Mouse (Mus musculus) c-Kit-positive CD71-positive TER-119-negative erythroid progenitor cells, embryonic 14.5 days (primary cell): Measurements from ENCODE around the gene Musk.
"Not testable (repeated sequence)": the region's sequence is repeated elsewhere in the genome, so short reads cannot be mapped to it uniquely, and the experiment has no call there.

Experiments used
- DNase-seq: peaks from one replicate; pipeline ENCODE4 v3.0.0-alpha.2; 2013; ENCODE audit warnings: low read depth

Musk gene

GRCm38 (mm10) chr4:58285687-58286086 is at the start of gene Musk:
Gene Musk (plus strand): TSS chr4:58285960.
- no peak for DNase-seq

DNA sequence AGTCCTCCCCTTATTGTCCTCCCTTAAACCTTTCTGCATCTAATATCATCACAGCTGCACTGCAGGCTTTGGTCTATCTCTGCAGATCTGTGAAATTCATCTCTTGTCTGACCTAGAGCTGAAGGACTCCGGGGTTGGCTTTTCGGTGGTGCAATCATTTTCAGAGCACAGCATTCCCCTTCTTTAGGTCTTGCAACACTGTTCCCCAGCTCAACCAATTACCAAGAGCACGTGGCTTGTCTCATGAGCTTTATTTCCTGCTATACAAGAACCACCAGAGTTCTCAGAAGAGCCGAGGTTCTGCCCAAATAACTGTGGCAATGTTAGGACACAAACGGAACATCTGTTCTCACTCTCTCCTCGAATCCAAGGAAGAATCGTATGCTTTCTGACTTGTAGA is 45.3 kb upstream of the Musk start:
- no peak for DNase-seq

- DNase-seq, result no peak
Observed at GRCm38 (mm10) chr4:58245544-58245943, 40.2 kb upstream of the Musk start.

GRCm38 (mm10) chr4:58252381-58252780 is 33.4 kb upstream of the Musk start:
- no peak for DNase-seq

- peak; percentile 13 for DNase-seq
Observed at GRCm38 (mm10) chr4:58253410-58253809, 32.4 kb upstream of the Musk start.

DNA sequence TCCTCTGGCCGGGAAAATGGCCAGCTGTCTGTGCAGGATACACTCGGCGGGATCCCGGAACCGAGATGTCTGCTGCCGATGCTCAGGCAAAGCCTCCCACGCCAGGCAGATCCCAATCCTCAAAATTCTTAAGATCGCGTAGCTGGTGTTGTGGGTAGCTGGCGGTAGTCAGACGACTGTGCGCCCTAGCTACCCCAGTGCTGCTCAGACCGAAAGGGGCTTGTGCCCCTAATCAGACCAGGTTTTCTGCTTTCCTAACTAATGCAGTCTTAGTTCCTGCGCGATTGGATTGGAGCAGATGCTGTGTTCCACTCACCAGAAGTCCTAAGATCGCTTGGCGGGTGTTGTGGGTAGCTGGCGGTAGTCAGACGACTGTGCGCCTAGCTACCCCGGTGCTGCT is 25.0 kb upstream of the Musk start:
- DNase-seq, result not testable (repeated sequence)

- DNase-seq, result no peak
Observed at GRCm38 (mm10) chr4:58266294-58266693, 19.5 kb upstream of the Musk start.

DNA sequence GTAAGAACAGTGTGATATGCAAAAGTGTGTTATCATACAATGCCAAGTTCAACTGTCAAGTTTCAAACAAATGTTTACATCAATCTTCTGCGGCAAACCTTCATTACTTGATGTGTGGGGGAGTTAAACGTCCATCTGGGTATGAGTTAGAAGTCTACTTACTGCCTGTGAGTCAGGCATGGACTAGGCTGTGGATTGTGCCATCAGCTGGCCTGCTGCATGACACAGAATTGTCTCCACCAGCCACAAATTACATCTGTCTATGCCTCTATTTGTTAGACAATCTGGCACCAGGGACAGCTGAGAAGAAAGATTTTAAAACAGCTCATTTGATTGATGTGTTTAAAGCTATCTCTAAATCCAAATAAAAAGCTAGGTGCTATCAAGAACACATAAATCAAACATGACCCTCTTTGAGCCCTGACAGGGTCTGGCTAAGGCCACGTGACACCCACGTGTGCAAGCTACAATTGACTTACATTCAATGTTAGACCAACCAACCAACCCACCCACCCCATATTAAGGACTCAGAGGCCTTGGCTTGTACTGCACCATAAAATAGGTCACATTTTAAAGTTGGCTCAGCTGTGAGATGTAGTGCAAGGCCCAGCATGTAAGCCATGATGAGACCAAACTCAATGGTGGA is 16.7 kb upstream of the Musk start:
- no peak for DNase-seq

DNA sequence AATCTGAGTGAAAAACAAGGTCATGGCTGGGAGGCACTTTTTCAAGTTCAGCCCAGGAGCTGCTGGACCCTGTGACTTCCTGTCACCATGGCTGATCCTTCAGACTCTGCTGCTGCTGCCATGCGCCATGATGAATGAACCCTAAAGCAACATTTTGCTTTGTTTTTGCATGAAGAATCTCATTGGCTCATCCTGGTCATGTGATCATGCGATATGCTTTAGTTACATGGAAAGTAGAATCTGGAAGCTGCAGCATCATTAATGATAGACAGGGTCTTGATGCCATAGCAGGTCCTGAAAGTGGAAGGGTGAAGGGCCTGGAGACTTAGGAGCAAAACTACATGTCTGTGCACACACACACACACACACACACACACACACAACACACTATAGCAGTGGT is 15.8 kb upstream of the Musk start:
- no peak for DNase-seq

GRCm38 (mm10) chr4:58270956-58271355 is 14.8 kb upstream of the Musk start:
- no peak for DNase-seq

- no peak for DNase-seq
Observed at GRCm38 (mm10) chr4:58271504-58272162, 14.1 kb upstream of the Musk start.

- DNase-seq, result no peak
Observed at GRCm38 (mm10) chr4:58275261-58275895, 10.4 kb upstream of the Musk start.

DNA sequence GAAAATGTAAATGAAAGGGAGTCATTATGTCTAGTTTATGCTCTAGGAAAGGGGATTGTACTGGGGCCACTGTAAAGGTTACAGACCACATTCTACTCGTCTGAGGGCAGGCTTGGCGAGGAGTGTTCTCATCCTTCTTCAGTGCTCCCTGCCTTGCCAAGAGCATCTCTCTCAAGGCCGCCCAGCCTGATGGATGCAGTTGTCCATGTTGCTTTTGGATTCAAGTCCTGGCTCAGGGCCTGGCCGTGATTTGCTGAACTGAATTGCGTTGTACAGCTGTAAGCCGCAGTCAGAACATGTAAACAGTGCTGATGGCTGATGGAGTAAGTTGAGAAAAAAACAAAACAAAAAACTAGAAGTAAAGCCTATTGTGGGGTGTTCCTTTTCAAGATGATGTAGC is 7.4 kb upstream of the Musk start:
- DNase-seq, result no peak

- DNase-seq, result no peak
Observed at GRCm38 (mm10) chr4:58280121-58280520, 5.6 kb upstream of the Musk start.

GRCm38 (mm10) chr4:58286368-58287090 is 769 bp downstream of the Musk start:
- DNase-seq, result no peak

- DNase-seq, result no peak
Observed at GRCm38 (mm10) chr4:58288753-58289152, 3.0 kb downstream of the Musk start.

DNA sequence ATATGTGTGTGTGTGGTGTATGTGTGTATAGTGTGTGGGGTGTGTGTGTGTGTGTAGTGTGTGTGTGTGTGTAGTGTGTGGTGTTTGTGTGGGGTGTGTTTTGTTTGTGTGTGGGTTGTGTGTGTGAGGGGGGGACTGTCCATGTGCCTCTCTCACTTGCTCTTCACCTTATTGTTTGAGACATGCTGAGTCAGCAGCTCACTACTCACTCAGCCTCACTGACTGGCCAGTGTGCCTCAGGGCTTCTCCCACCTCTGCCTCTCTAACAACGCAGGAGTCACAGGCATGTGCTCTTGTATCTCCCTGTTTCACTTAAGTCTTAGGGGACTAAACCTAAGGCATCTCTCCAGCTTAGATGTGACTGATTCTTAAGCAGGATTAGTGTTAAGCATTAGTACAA is 6.1 kb downstream of the Musk start:
- DNase-seq, result no peak

GRCm38 (mm10) chr4:58293099-58293498 is 7.3 kb downstream of the Musk start:
- no peak for DNase-seq

DNA sequence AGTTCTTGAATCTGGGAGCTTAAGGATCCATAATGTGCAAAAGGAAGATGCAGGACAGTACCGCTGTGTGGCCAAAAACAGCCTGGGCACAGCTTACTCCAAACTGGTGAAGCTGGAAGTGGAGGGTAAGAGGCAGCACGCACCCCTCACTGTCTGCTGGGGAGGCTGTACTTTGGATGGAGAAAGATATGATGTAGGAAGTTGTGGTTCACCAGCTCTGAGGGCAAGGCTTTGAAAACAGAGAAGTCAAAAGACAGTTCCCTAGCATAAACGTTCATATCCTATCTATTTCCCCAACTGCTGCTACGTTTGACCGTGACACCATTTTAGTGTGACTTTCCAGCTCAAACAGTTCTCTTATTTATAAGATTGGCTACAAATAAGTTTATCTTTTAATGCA is 18.1 kb downstream of the Musk start:
- no peak for DNase-seq

DNA sequence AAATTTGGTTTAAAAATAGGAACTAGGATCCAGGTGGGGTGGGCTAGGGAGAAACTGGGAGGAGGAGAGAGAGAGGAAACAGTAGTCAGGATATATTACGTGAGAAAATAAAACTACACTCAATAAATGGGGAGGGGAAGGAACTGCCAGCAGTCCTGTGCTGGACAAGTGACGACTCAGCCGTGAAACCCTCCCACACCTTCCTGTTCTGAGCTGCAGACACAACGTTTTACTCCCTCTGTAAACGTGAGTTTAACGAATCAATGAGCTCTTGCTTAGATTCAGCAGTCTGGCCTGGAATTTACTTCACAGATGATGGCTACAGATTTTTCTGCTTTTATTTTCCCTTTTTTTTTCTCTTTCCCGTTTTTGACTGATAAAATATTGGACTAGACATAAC is 18.8 kb downstream of the Musk start:
- no peak for DNase-seq

- no peak for DNase-seq
Observed at GRCm38 (mm10) chr4:58307421-58307820, 21.7 kb downstream of the Musk start.

DNA sequence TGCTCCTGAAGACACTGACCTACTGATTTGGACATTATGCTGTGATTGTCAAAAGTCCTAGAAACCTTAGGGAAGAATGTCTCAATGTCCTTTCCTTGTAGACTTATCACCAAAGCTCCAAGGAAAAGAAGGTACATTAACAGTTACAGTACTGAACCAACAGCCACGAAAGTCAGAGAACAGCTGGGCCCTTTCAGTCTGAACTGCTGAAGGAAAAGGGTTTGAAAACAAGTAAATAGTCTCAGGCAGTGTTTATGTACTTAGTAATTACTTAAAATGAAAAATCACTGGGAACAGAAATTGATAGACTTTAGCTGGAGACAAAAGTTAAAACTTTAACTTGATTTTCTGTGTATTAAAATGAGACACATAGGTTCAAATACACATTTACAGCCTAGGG is 27.6 kb downstream of the Musk start:
- DNase-seq, result no peak

DNA sequence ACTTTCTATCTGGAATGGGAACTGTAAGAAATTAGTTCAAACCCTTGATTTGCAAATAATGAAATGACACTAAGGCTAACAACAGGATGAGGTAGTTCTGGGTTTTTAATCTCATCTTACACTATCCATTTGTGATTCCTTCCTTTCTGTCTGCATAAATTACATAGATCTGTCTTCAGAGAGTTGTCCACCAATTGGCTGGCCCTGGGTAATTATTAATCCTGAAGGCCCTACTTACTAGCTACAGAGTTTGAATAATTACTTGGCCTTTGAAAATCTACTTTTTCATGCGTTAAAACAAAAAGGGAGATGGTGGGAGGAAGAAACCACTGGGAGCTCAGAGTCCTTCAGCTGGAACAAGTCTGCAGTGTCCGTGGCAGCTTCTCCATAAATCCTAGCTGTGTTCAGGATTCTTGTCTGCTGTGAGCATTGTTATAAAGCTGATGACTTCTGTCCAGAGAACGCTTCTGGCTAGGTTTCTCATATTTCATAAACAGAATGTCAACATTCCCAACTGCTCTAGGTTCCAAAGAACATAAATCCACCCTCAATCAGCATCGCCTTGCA is 29.3 kb downstream of the Musk start:
- no peak for DNase-seq
